Mouse (Mus musculus) megakaryocyte, embryonic 14.5 days (primary cell): ENCODE results near the gene Tapbpl.

Experiments used
- FLI1 ChIP-seq: IDR thresholded peaks from 2 replicates; pipeline ENCODE4 v1.6.1; 2012; ENCODE audit warnings: low read length, inconsistent platforms, mixed read lengths
- GATA1 ChIP-seq: IDR thresholded peaks from 3 replicates; pipeline ENCODE4 v1.6.1; 2012; ENCODE audit warnings: mixed read lengths, low read length, inconsistent platforms, borderline replicate concordance

DNA sequence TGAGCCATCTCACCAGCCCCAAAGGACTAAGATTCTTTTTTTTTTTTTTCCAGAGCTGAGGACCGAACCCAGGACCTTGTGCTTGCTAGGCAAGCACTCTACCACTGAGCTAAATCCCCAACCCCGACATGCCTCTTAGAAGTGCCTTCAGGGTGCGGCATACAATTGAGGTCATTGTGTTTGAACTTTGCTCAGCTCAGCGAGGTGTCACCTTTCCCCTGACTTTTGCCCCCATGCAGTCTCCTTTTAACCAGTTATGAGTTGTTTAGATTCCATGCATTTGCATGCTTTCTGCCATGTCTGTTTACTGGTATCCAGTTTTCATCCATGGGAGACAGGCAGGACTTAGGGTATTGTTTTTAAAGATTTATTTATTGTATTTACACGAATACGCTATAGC, 37.1 kb upstream of the Tapbpl start:
- no peak for TF ChIP-seq FLI1
- TF ChIP-seq GATA1, result no peak
